Mouse (Mus musculus) bone marrow, adult 2 months (tissue): ENCODE measurements around the gene Uggt1. TPM values are rescaled to one million over a fixed set of nuclear protein-coding genes. Genes with fewer than 3 reads are reported as not detected.
A peak's percentile ranks its signal among the peaks of the same experiment; 100 is the strongest.

Experiments used
- H3K27ac ChIP-seq: fragments of 200-500 bp; 2 replicates; pipeline ENCODE4 v1.5.1; 2012; ENCODE audit warnings: low read depth, mild to moderate bottlenecking, control low read depth, inconsistent platforms, low read length; ENCODE audit not compliant: control insufficient read depth, poor library complexity, insufficient read depth
- H3K4me1 ChIP-seq: fragments of 200-500 bp; 2 replicates; pipeline ENCODE4 v1.6.1; 2011; ENCODE audit warnings: low read length; ENCODE audit not compliant: control insufficient read depth, insufficient read depth
- H3K4me3 ChIP-seq: fragments of 200-500 bp; replicated peaks from 2 replicates; pipeline ENCODE3; 2011; ENCODE audit warnings: mild to moderate bottlenecking, low read depth, low read length, control low read depth; ENCODE audit not compliant: control insufficient read depth
- CTCF ChIP-seq: fragments of 200-500 bp; IDR thresholded peaks from 2 replicates; pipeline ENCODE4 v1.5.1; 2011; ENCODE audit warnings: low read length, control low read depth; ENCODE audit not compliant: control insufficient read depth, insufficient read depth
- POLR2A ChIP-seq: fragments of 200-500 bp; IDR thresholded peaks from 2 replicates; pipeline ENCODE4 v1.6.1; 2011; ENCODE audit warnings: low read depth, mild to moderate bottlenecking, control low read depth, low read length, borderline replicate concordance; ENCODE audit not compliant: control insufficient read depth
- WGBS: fragments of 180-500 bp; shearing (Covaris S2); methylation state at CpG from one replicate; pipeline ENCODE4 v1.1.7; 2018; 5-methylcytosine and 5-hydroxymethylcytosine counted together
- polyA plus RNA-seq: library from polyadenylated mRNA; stranded (reverse); fragments of >200 nt; gene quantifications from 2 replicates; pipeline ENCODE4 v1.2.4, GENCODE M21; 2011; ENCODE audit warnings: low replicate concordance; ENCODE audit not compliant: missing spikeins, insufficient read depth, insufficient read length

The Uggt1 gene
- polyA plus RNA-seq, 1 experiment = 33.9 TPM

GRCm38 (mm10) chr1:36145050-36145449, 99.5 kb downstream of the Uggt1 start:
- Histone ChIP-seq H3K4me1 (no peaks in the 10 kb centered on the region), H3K4me3 (no peak overlapping the region), H3K27ac (no peak overlapping the region)
- TF ChIP-seq POLR2A (no peak), CTCF (no peak)
- 11% methylated on average over 1 of the region's 1 CpGs for WGBS

DNA sequence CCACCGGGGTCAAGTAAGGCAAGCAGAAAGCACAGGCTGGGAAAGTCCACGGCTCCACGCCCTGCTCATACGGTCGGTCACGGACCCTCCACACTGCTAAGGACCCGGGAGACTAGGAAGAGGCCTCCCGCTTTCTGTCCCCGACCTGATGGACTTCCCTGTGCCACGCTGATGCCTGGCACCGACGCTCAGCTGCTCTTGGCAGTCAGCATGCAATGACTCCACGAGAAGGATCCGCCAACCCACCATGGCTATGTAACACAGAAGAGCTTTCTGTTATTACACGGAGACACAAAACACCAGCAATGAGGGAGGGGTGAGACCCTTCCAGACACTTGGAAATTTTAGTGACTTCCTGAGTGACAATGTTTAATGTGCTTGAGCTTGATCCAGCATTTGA, 104.2 kb downstream of the Uggt1 start:
- no peak for TF ChIP-seq CTCF
- no peak for TF ChIP-seq POLR2A
- H3K27ac ChIP-seq = no peak overlapping the region
- no peaks in the 10 kb centered on the region for H3K4me1 ChIP-seq
- H3K4me3 ChIP-seq = no peak overlapping the region
- 89% methylated on average over 15 of the region's 15 CpGs for WGBS

GRCm38 (mm10) chr1:36134584-36134983, 109.9 kb downstream of the Uggt1 start:
- TF ChIP-seq CTCF = peak; percentile 95
- TF ChIP-seq POLR2A = no peak
- H3K4me1 ChIP-seq = peaks cover 11% of the 10 kb centered on the region
- H3K4me3 ChIP-seq = no peak overlapping the region
- 1% methylated on average over 3 of the region's 3 CpGs for WGBS
- H3K27ac ChIP-seq = no peak overlapping the region

- 15% methylated on average over 3 of the region's 3 CpGs for WGBS
- no peak overlapping the region for H3K27ac ChIP-seq
- H3K4me1 ChIP-seq = peaks cover 15% of the 10 kb centered on the region
- TF ChIP-seq POLR2A = no peak
- no peak for TF ChIP-seq CTCF
- no peak overlapping the region for H3K4me3 ChIP-seq
Measured at GRCm38 (mm10) chr1:36133647-36134046, 110.9 kb downstream of the Uggt1 start.

DNA sequence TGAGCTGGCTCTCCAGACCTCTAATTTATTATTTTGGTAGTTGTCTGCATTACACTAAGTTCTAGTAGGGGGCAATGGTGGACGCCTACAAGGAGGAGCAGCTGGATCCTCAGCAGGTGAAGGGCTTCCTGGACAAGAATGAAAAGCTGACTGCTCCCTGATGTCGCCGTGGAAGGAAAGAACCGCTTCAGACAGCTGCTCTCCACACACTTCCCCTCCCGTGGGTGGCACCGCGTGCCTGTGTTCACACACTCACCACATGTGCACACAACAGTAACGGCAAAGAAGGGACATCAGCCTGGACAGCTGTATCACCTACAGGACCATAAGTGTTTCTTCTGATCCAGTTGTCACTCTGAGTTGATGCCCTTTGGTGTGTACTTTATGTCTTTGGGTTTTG, 111.5 kb downstream of the Uggt1 start:
- no peak for TF ChIP-seq POLR2A
- no peak for TF ChIP-seq CTCF
- Histone ChIP-seq H3K27ac (no peak overlapping the region), H3K4me1 (peaks cover 15% of the 10 kb centered on the region), H3K4me3 (peak overlapping the region; percentile 47)
- WGBS = 7% methylated on average over 8 of the region's 8 CpGs

DNA sequence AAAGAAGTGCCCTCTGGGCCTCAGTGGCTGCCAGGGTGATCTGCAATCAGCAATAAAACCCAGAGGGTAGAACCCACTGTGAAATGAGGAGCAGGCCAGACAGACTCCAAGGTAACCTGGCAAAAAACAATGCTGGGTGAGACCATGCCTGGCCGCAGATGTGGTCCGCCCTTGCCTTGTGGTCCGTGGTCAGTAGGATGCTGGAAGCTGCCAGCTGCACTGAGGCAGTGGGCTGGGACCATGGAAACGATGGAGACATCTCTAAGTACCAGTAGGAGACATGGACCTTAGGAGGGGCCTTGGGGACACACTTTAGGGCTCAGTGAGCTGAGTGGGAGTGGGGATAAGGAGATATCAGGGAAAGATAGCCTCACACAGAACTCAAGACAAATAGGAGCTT, 112.3 kb downstream of the Uggt1 start:
- Histone ChIP-seq H3K27ac (peak overlapping the region; percentile 5), H3K4me3 (peak overlapping the region; percentile 66), H3K4me1 (peaks cover 17% of the 10 kb centered on the region)
- 47% methylated on average over 4 of the region's 4 CpGs for WGBS
- TF ChIP-seq POLR2A (no peak), CTCF (no peak)

- peak overlapping the region; percentile 66 for H3K4me3 ChIP-seq
- no peak for TF ChIP-seq POLR2A
- peak overlapping the region; percentile 68 for H3K27ac ChIP-seq
- H3K4me1 ChIP-seq = peaks cover 17% of the 10 kb centered on the region
- WGBS = 58% methylated on average over 8 of the region's 8 CpGs
Measured at GRCm38 (mm10) chr1:36131766-36132165, 112.8 kb downstream of the Uggt1 start.

DNA sequence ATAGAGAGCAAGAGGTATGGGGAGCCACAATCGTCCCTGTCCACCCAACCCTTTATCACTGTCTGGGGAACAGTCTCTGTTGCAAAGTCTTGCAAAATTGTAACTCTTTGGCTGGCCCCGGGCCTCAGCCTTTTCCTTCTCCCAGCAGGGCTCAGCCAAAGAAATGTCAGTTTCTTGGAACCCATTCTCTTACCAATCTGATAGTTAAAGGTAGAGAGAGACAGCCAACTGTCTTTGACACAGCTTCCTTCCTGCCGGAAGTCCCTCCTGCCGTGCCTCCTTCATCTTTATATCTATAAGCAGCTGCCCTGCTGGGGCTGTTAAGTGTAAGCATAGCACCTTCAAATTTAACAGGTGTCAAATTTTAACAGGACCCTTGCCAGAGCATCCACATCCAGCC, 113.4 kb downstream of the Uggt1 start:
- peak overlapping the region; percentile 68 for H3K27ac ChIP-seq
- WGBS = 4% methylated on average over 4 of the region's 4 CpGs
- H3K4me3 ChIP-seq = no peak overlapping the region
- peaks cover 17% of the 10 kb centered on the region for H3K4me1 ChIP-seq
- TF ChIP-seq POLR2A (no peak), CTCF (no peak)

DNA sequence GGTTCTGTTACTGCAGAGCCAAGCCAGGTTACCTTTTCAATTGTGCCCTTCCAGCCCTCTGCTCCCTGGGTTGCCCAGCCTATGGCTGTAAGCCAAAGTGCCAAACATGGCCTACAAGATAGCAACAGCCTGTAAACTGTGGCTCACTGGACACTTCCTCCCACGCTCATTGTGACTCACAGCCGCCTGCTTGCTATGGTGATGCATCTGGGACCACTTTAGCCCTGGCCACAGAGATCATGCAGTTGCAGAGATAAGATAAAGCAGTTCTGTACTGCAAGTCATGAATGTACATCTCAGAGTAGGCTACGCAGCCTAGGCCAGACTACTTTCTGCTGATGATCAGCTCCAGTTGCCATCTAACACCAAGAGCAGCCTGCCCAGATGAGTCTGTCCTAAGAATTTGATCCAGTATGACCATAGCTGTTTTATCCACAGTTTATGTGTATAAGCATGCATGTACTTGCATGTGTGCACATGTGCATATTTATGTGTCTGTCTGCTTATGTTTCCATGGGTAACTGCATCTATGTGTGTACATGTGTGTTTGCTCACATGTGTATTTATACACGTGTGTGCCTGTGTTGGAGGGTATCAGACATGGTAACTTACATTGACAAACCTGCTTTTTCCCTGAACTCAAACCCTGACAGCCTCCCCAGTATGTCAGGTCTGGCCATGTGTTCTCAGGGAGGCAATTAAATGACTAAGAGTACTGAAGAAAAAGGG, 114.0 kb downstream of the Uggt1 start:
- WGBS = 40% methylated on average over 4 of the region's 4 CpGs
- peaks cover 17% of the 10 kb centered on the region for H3K4me1 ChIP-seq
- no peak overlapping the region for H3K4me3 ChIP-seq
- peak overlapping the region; percentile 76 for H3K27ac ChIP-seq
- no peak for TF ChIP-seq POLR2A
- no peak for TF ChIP-seq CTCF
